Mouse (Mus musculus): ENCODE results near the gene Kcnmb3. TPM values are rescaled to one million over a fixed set of nuclear protein-coding genes. Genes with fewer than 3 reads are reported as not detected.

Gene Kcnmb3
- polyA plus RNA-seq, 1 experiment from 2014 or later = not detected

DNA sequence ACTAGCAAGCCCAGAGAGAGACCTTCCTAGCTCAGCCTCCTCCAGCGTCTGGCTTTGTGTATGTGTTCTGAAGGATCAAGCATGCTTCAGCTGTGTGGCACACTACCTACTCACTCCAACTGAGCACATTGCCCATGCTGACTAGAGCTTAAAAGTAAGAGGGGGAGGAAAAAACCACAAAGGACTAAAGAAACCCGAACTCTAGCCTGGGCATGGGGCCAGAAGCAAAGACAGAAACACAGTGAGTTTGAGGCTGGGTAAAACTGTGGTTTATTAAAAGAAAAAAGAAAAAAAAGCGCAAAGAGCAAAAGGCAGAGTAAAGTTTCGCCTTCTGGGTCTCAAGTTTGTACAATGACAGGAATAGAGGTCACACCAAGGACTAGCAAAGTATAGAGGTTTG lies 5.5 kb downstream of the Kcnmb3 start:
- 88% methylated on average over 4 of the region's 4 CpGs for WGBS
- Histone ChIP-seq H3K9ac (ENCODE audit: low read length) (no peak overlapping the region), H3K36me3 (ENCODE audit: control insufficient read depth, insufficient read depth, low read length) (no peaks in the 10 kb centered on the region), H3K4me2 (ENCODE audit: low read depth) (no peak overlapping the region), H3K27ac (ENCODE audit: low read depth, low read length) (no peak overlapping the region), H3K4me1 (ENCODE audit: control insufficient read depth, insufficient read depth, low read length) (no peaks in the 10 kb centered on the region), H3K4me3 (ENCODE audit: low read depth, low read length) (no peak overlapping the region), H3K9me3 (ENCODE audit: control insufficient read depth, low read length) (no peaks in the 10 kb centered on the region), H3K27me3 (ENCODE audit: control insufficient read depth, insufficient read depth, low read length) (no peaks in the 10 kb centered on the region)
- ATAC-seq (ENCODE audit: insufficient read depth, low FRiP score, low TSS enrichment) (no peak), DNase-seq (ENCODE audit: low spot score) (no peak)

DNA sequence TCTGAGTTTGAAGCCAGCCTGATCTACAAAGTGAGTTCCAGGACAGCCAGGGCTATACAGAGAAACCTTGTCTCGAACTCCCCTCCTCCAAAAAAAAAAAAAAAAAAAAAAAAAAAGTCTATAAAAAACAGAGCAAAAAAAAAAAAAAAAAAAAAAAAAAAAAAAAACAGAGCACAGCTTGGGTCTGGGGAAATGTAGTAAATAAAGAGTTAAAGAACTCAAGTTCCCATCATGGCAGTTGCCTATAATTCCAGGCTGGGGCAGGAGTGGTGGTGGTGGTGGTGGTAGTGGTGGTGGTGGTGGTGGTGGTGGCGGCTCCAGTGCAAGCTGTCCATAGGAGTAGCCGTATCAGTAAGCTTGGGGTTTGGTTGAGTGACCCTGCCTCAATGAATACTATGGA lies 9.0 kb downstream of the Kcnmb3 start:
- WGBS = 82% methylated on average over 3 of the region's 3 CpGs
- Histone ChIP-seq H3K4me2 (ENCODE audit: low read depth) (no peak overlapping the region), H3K9ac (ENCODE audit: low read length) (no peak overlapping the region), H3K36me3 (ENCODE audit: control insufficient read depth, insufficient read depth, low read length) (no peaks in the 10 kb centered on the region), H3K4me1 (ENCODE audit: control insufficient read depth, insufficient read depth, low read length) (no peaks in the 10 kb centered on the region), H3K4me3 (ENCODE audit: low read depth, low read length) (no peak overlapping the region), H3K27ac (ENCODE audit: low read depth, low read length) (no peak overlapping the region), H3K27me3 (ENCODE audit: control insufficient read depth, insufficient read depth, low read length) (no peaks in the 10 kb centered on the region), H3K9me3 (ENCODE audit: control insufficient read depth, low read length) (no peaks in the 10 kb centered on the region)
- ATAC-seq (ENCODE audit: insufficient read depth, low FRiP score, low TSS enrichment) = no peak
- no peak for DNase-seq (ENCODE audit: low spot score)

DNA sequence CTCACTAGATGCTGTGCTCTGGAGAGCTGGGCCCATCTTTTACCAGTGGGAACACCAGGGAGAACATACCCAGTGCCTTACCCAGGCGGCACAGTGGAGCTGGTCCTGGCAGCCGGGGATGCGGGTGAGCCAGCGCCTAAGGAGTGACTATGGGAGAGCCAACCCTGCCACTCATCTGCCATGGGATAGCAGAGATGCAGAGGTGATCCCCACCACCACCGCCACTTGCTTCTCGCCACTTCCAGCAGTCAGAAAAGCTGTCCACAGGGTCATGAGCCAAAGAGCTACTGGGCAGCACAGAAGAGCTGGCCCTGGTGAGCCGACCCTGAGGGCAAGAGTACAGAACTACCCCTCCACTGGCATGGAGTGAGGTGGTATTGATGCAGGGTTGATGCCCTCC lies 12.1 kb downstream of the Kcnmb3 start:
- no peaks in the 10 kb centered on the region for H3K4me1 ChIP-seq (ENCODE audit: control insufficient read depth, insufficient read depth, low read length)
- 87% methylated on average over 7 of the region's 7 CpGs for WGBS

DNA sequence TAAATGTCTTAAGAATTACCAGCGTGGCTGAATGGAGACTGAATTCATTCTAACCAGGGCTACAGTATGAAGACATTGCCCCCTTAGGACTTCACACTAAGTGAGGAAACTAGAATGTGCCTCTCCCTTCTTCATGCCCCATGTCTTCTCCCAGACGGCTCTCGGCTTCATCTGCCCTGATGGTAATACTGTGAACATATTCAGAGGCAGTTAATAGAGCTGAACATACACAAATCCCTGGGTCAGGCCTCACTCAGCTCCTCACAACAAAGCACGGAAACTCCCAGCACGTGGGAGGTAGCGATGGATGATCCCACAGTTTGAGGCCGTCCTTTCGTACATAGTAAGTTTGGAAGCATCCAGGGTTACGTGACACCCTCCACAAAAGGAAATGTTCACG lies 18.8 kb downstream of the Kcnmb3 start:
- WGBS = 86% methylated on average over 10 of the region's 10 CpGs
- Histone ChIP-seq H3K27ac (ENCODE audit: low read depth, low read length) (no peak overlapping the region), H3K9ac (ENCODE audit: low read length) (no peak overlapping the region), H3K27me3 (ENCODE audit: control insufficient read depth, insufficient read depth, low read length) (no peaks in the 10 kb centered on the region), H3K4me3 (ENCODE audit: low read depth, low read length) (no peak overlapping the region), H3K36me3 (ENCODE audit: control insufficient read depth, insufficient read depth, low read length) (no peaks in the 10 kb centered on the region), H3K9me3 (ENCODE audit: control insufficient read depth, low read length) (no peaks in the 10 kb centered on the region), H3K4me1 (ENCODE audit: control insufficient read depth, insufficient read depth, low read length) (no peaks in the 10 kb centered on the region), H3K4me2 (ENCODE audit: low read depth) (no peak overlapping the region)
- no peak for DNase-seq (ENCODE audit: low spot score)
- no peak for ATAC-seq (ENCODE audit: insufficient read depth, low FRiP score, low TSS enrichment)

More for the DNA sequence above, 12.1 kb downstream of the Kcnmb3 start:
- Histone ChIP-seq H3K27me3 (ENCODE audit: control insufficient read depth, insufficient read depth, low read length) (no peaks in the 10 kb centered on the region), H3K36me3 (ENCODE audit: control insufficient read depth, insufficient read depth, low read length) (no peaks in the 10 kb centered on the region), H3K9ac (ENCODE audit: low read length) (no peak overlapping the region), H3K4me3 (ENCODE audit: low read depth, low read length) (no peak overlapping the region), H3K4me2 (ENCODE audit: low read depth) (no peak overlapping the region), H3K27ac (ENCODE audit: low read depth, low read length) (no peak overlapping the region), H3K9me3 (ENCODE audit: control insufficient read depth, low read length) (no peaks in the 10 kb centered on the region)
- ATAC-seq (ENCODE audit: insufficient read depth, low FRiP score, low TSS enrichment) = no peak
- no peak for DNase-seq (ENCODE audit: low spot score)

DNA sequence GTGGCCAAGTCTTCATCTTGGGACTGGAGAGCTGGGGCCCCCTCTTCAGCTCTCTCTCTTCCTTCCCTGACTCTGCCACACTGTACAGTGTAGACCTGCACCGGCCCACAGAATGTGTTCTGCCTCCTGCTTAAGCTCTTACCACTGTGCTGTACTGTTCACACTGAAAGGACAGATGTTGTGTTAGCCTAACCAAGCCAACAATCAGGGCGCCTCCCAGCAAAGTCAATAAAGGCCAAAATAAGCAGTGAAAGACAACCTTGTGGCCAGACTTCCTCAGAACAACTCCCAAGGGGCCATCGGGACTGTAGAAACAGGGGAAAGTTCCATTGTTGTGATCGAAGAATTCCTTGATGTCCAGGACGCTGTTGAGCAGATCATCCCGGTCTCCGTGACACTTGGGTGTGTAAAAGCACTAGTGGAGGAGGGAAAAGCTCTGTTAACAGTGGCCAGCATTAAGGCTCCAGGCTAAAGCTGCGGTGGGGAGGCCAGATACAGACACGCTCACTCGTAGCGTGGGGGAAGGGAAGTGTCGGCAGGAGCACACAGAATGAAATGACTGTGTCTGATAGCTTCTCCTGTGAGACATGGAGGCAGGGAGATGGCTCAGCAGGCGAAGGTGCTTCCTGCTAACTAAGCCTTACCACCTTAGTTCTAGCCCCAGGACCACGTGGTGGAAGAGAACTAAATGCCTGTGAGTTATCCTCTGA lies 19.7 kb downstream of the Kcnmb3 start:
- ATAC-seq (ENCODE audit: insufficient read depth, low FRiP score, low TSS enrichment) (no peak), DNase-seq (ENCODE audit: low spot score) (no peak)
- no peak overlapping the region for H3K4me3 ChIP-seq (ENCODE audit: low read depth, low read length)
- WGBS = 77% methylated on average over 14 of the region's 14 CpGs
- H3K4me1 ChIP-seq (ENCODE audit: control insufficient read depth, insufficient read depth, low read length) = no peaks in the 10 kb centered on the region
- no peak overlapping the region for H3K4me2 ChIP-seq (ENCODE audit: low read depth)
- no peaks in the 10 kb centered on the region for H3K27me3 ChIP-seq (ENCODE audit: control insufficient read depth, insufficient read depth, low read length)
- H3K9me3 ChIP-seq (ENCODE audit: control insufficient read depth, low read length) = no peaks in the 10 kb centered on the region
- H3K9ac ChIP-seq (ENCODE audit: low read length) = no peak overlapping the region
- no peak overlapping the region for H3K27ac ChIP-seq (ENCODE audit: low read depth, low read length)
- no peaks in the 10 kb centered on the region for H3K36me3 ChIP-seq (ENCODE audit: control insufficient read depth, insufficient read depth, low read length)

DNA sequence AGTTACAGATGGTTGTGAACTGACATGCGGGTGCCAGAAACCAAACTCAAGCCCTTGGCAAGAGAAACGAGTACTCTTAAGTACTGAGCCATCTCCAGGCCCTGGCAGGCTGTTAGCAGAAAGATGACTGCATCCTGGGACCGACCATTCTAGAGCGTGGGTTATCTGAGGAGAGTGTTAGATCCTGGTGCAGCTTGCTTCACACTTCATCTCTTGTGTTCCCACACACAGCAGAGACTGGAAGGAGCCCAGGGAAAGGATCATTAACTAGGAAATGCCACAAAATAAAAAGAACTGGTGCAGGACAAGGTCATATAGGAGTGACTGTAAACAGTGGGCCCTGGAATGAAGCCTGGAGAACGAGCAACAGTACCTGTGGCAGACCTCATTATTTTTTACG lies 20.9 kb downstream of the Kcnmb3 start:
- no peak overlapping the region for H3K27ac ChIP-seq (ENCODE audit: low read depth, low read length)
- no peaks in the 10 kb centered on the region for H3K9me3 ChIP-seq (ENCODE audit: control insufficient read depth, low read length)
- H3K27me3 ChIP-seq (ENCODE audit: control insufficient read depth, insufficient read depth, low read length) = no peaks in the 10 kb centered on the region
- ATAC-seq (ENCODE audit: insufficient read depth, low FRiP score, low TSS enrichment) (no peak), DNase-seq (ENCODE audit: low spot score) (no peak)
- H3K4me3 ChIP-seq (ENCODE audit: low read depth, low read length) = no peak overlapping the region
- H3K4me1 ChIP-seq (ENCODE audit: control insufficient read depth, insufficient read depth, low read length) = no peaks in the 10 kb centered on the region
- no peak overlapping the region for H3K4me2 ChIP-seq (ENCODE audit: low read depth)
- no peak overlapping the region for H3K9ac ChIP-seq (ENCODE audit: low read length)
- WGBS = 77% methylated on average over 6 of the region's 6 CpGs
- H3K36me3 ChIP-seq (ENCODE audit: control insufficient read depth, insufficient read depth, low read length) = no peaks in the 10 kb centered on the region

DNA sequence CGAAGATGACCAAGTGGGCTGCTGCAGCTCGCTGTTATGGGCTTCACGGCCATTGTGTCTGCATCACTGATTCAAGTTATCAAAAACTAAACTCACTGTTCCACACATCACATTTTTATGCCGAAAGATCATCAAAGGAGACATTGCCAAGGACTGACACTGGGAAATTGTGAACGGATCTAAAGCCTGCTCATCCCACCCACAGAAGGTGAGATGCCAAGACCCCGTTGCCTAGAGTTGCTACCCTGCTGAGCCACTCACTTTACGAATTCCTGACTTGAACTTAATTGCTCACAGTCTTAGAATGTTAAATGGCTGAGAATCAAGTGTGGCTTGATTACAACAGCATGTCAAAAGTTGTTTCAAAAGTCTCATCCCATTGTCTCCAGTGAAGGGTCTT lies 21.6 kb downstream of the Kcnmb3 start:
- no peaks in the 10 kb centered on the region for H3K36me3 ChIP-seq (ENCODE audit: control insufficient read depth, insufficient read depth, low read length)
- H3K27me3 ChIP-seq (ENCODE audit: control insufficient read depth, insufficient read depth, low read length) = no peaks in the 10 kb centered on the region
- H3K27ac ChIP-seq (ENCODE audit: low read depth, low read length) = no peak overlapping the region
- WGBS = 68% methylated on average over 7 of the region's 7 CpGs
- H3K9me3 ChIP-seq (ENCODE audit: control insufficient read depth, low read length) = no peaks in the 10 kb centered on the region
- DNase-seq (ENCODE audit: low spot score) (no peak), ATAC-seq (ENCODE audit: insufficient read depth, low FRiP score, low TSS enrichment) (no peak)
- H3K4me2 ChIP-seq (ENCODE audit: low read depth) = no peak overlapping the region
- no peak overlapping the region for H3K9ac ChIP-seq (ENCODE audit: low read length)
- H3K4me1 ChIP-seq (ENCODE audit: control insufficient read depth, insufficient read depth, low read length) = no peaks in the 10 kb centered on the region
- H3K4me3 ChIP-seq (ENCODE audit: low read depth, low read length) = no peak overlapping the region

DNA sequence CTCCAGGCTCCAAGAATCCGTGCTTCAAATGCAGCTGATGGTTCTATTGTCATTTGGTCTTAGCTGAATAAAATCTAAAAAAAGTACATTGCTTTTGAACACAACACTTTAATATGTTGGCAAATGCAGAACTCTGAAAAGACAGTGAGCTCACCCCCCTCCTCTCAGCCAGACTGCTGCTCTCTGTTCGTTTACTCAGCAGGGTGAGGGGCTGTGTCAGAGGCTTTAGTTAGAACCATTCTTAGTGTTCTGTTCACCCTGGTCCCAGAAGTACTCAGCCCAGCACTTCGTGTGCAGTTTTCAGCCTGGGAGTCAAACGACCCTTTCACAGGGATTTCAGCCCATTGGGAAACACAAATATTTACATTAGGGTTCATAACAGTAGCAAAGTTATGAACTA lies 23.6 kb downstream of the Kcnmb3 start:
- no peak overlapping the region for H3K4me3 ChIP-seq (ENCODE audit: low read depth, low read length)
- WGBS = 73% methylated on average over 4 of the region's 4 CpGs
- ATAC-seq (ENCODE audit: insufficient read depth, low FRiP score, low TSS enrichment) = no peak

DNA sequence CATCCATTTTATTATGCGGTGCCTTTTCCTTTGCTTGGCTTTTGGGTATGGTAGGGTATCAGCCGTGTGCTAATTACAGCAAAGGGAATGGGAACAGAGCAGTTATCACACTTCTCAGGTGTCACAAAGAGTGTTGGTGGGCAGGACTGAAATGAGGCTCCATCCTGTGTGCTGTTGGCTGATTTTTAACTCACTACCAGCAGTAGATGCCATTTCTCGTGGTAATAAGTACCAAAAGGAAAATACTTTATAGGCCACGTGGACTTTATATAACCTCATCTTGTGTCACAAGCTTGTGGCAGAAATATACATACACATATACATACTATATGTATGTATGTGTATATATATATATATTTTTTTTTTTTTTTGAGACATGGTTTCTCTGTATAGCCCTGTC lies 24.7 kb downstream of the Kcnmb3 start:
- no peaks in the 10 kb centered on the region for H3K4me1 ChIP-seq (ENCODE audit: control insufficient read depth, insufficient read depth, low read length)
- no peaks in the 10 kb centered on the region for H3K36me3 ChIP-seq (ENCODE audit: control insufficient read depth, insufficient read depth, low read length)
- DNase-seq (ENCODE audit: low spot score) (no peak), ATAC-seq (ENCODE audit: insufficient read depth, low FRiP score, low TSS enrichment) (no peak)
- no peak overlapping the region for H3K4me2 ChIP-seq (ENCODE audit: low read depth)
- no peaks in the 10 kb centered on the region for H3K9me3 ChIP-seq (ENCODE audit: control insufficient read depth, low read length)
- H3K4me3 ChIP-seq (ENCODE audit: low read depth, low read length) = no peak overlapping the region
- 84% methylated on average over 4 of the region's 4 CpGs for WGBS
- no peak overlapping the region for H3K9ac ChIP-seq (ENCODE audit: low read length)
- no peak overlapping the region for H3K27ac ChIP-seq (ENCODE audit: low read depth, low read length)
- no peaks in the 10 kb centered on the region for H3K27me3 ChIP-seq (ENCODE audit: control insufficient read depth, insufficient read depth, low read length)

More for the DNA sequence above, 23.6 kb downstream of the Kcnmb3 start:
- Histone ChIP-seq H3K27me3 (ENCODE audit: control insufficient read depth, insufficient read depth, low read length) (no peaks in the 10 kb centered on the region), H3K36me3 (ENCODE audit: control insufficient read depth, insufficient read depth, low read length) (no peaks in the 10 kb centered on the region), H3K4me2 (ENCODE audit: low read depth) (no peak overlapping the region), H3K9me3 (ENCODE audit: control insufficient read depth, low read length) (no peaks in the 10 kb centered on the region), H3K9ac (ENCODE audit: low read length) (no peak overlapping the region), H3K4me1 (ENCODE audit: control insufficient read depth, insufficient read depth, low read length) (no peaks in the 10 kb centered on the region), H3K27ac (ENCODE audit: low read depth, low read length) (no peak overlapping the region)
- DNase-seq (ENCODE audit: low spot score) = no peak

All from neural tube, embryonic 11.5 days (tissue).